Mouse (Mus musculus) neutrophil, adult 59 days (primary cell): Measurements from ENCODE around the gene Olfr593. TPM values are rescaled to one million over a fixed set of nuclear protein-coding genes. Genes with fewer than 3 reads are reported as not detected.

Experiments used
- total RNA-seq, 2 experiments: library from RNA; stranded (reverse); gene quantifications; 1 replicate in 1 of 2; 2 replicates in 1 of 2; pipeline ENCODE4 v1.2.4; 2023

The Olfr593 gene
- not detected for total RNA-seq

GRCm38 (mm10) chr7:103211562-103211961 is at the start of gene Olfr593:
Olfr593 (plus strand) TSS chr7:103211862.

GRCm38 (mm10) chr7:103178240-103178639 is 33.4 kb upstream of the Olfr593 start, which contains the start of gene Olfr591:
Olfr591 (minus strand) TSS chr7:103178340.

GRCm38 (mm10) chr7:103184503-103184902 is 27.2 kb upstream of the Olfr593 start, which contains the start of gene Olfr592:
Olfr592 (plus strand) TSS chr7:103184803.

GRCm38 (mm10) chr7:103216696-103217095 is 5.0 kb downstream of the Olfr593 start, which contains the start of gene Olfr594:
Olfr594 (plus strand) TSS chr7:103216996.

GRCm38 (mm10) chr7:103252405-103252804 is 40.7 kb downstream of the Olfr593 start, which contains the start of gene Usp17ld:
Usp17ld (minus strand) TSS chr7:103252505.

Other genes with a start within 250 kb of the Olfr593 start
- not detected for gene Olfr576, start 249.2 kb upstream of the Olfr593 start, total RNA-seq
- gene Olfr577, start 235.9 kb upstream of the Olfr593 start, total RNA-seq = not detected
- gene Olfr578, start 222.5 kb upstream of the Olfr593 start, total RNA-seq = not detected
- gene Olfr582, start 173.8 kb upstream of the Olfr593 start, total RNA-seq = not detected
- not detected for gene Olfr583, start 160.6 kb upstream of the Olfr593 start, total RNA-seq
- gene Olfr584, start 130.0 kb upstream of the Olfr593 start, total RNA-seq = not detected
- not detected for gene Olfr585, start 114.1 kb upstream of the Olfr593 start, total RNA-seq
- not detected for gene Olfr586, start 86.2 kb upstream of the Olfr593 start, total RNA-seq
- gene Olfr588-ps1, start 71.0 kb upstream of the Olfr593 start, total RNA-seq = not detected
- not detected for gene Olfr589, start 55.5 kb upstream of the Olfr593 start, total RNA-seq
- not detected for gene Olfr591, start 33.5 kb upstream of the Olfr593 start, total RNA-seq
- gene Olfr592, start 27.1 kb upstream of the Olfr593 start, total RNA-seq = not detected
- gene Olfr594, start 5.1 kb downstream of the Olfr593 start, total RNA-seq = not detected
- not detected for gene Usp17ld, start 40.6 kb downstream of the Olfr593 start, total RNA-seq
- not detected for gene Olfr596, start 93.8 kb downstream of the Olfr593 start, total RNA-seq
- not detected for gene Olfr597, start 104.5 kb downstream of the Olfr593 start, total RNA-seq
- not detected for gene Olfr598, start 111.7 kb downstream of the Olfr593 start, total RNA-seq
- gene Olfr599, start 124.1 kb downstream of the Olfr593 start, total RNA-seq = not detected
- gene Olfr600, start 137.8 kb downstream of the Olfr593 start, total RNA-seq = not detected
- gene Olfr601, start 150.8 kb downstream of the Olfr593 start, total RNA-seq = not detected
- gene Olfr603, start 174.3 kb downstream of the Olfr593 start, total RNA-seq = not detected
- gene Usp17lc, start 203.2 kb downstream of the Olfr593 start, total RNA-seq = not detected
- not detected for gene Olfr605, start 233.6 kb downstream of the Olfr593 start, total RNA-seq
- gene Olfr606, start 237.2 kb downstream of the Olfr593 start, total RNA-seq = not detected